Mouse (Mus musculus): ENCODE measurements around the gene Gm45062.

GRCm38 (mm10) chr6:8364757-8365150 lies 105.5 kb downstream of the Gm45062 start:
- no peak for TF ChIP-seq CTCF (IDR thresholded peaks at IDR 0.05; ENCODE audit: extremely low read depth, insufficient read length, insufficient replicate concordance, low read depth, low read length)
- no peak for TF ChIP-seq POLR2A (IDR thresholded peaks at IDR 0.05; ENCODE audit: low read depth, low read length)
